Mouse (Mus musculus) regulatory T cell (primary cell): Measurements from ENCODE around the gene Prkar1a.
"Not testable (repeated sequence)": the region's sequence is repeated elsewhere in the genome, so short reads cannot be mapped to it uniquely, and the experiment has no call there.

Experiments
- in situ Hi-C: fragments of 300-600 bp; cut with MboI, MseI; formaldehyde crosslinking; loops from one replicate; pipeline ENCODE4 v1.15.1; 2025; ENCODE audit warnings: high pct_unique_total_duplicates

Prkar1a gene

DNA sequence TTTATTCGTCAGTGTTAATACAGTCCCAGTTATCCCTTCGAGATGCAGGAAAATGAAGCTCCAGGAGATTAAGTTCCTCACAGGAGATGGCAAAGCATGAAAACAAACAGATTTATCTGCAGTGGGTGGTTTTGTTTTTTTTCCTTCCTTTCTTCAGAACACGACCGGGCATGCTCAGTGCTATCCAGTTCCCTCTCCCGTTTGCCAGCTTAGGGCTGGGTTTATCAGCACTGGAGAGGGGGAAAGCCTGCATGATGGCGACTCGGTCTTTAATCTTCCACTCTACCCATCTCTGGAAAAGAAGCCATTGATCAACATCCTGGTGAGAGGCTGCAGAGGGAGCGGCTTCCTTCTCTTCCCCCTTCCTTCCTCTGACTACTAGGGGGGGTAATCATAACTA lies at the start of gene Prkar1a:
Gene Prkar1a, plus strand, starts transcription at position 200 of the 400 bp plus-strand sequence.
- in situ Hi-C loops, result no loop called here

DNA sequence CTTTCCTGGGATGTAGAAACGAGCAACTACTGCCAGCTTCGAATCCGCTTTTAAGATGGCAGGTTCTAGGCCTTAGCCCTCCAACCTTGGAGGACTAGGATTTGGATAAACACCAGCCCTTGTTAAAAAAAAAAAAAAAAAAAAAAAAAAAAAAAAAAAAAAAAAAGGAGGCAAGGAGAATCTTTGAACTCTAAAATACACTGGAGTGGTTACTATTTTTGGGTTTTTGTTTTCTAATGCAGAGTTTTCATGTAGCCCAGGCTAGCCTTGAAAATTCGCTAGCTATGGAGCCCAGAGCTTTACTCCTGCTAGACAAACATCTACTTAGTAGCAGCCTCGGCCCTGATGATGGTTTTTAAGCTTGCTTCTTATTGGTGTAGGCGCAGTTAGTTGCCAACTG lies 41.6 kb upstream of the Prkar1a start:
- in situ Hi-C loops, result no loop called here

DNA sequence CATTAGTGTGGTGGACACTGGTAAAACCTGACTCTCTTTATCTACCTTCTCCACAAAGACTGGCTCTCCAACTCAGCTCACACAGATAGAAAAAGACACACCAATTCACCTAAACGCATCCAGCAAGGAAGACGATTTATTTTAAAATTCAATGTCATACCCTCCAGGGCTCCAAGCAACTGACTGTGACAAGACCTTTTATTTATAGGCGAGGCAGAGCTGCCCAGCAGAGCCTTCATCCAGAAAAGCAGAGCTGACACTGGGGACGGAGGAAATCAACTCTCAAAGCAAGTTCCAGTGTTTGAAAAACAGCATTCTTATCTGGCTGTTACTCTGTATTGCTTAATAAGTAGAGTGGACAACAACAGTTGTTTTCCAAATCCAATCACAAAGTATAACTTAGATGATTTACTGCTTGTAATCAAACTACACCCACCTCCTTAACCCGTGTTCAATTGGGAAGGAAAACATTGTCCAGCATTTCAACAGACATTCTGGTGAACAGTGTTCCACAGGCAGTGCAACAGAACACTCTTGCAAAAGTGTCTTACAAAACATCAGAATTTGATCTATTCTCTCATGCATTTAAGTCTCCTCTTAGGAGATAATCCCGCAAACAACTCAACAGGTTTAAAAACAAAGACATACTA lies 40.1 kb upstream of the Prkar1a start:
- in situ Hi-C loops, result no loop called here

- in situ Hi-C loops, result no loop called here
Observed at GRCm38 (mm10) chr11:109610046-109610794, 39.0 kb upstream of the Prkar1a start.

DNA sequence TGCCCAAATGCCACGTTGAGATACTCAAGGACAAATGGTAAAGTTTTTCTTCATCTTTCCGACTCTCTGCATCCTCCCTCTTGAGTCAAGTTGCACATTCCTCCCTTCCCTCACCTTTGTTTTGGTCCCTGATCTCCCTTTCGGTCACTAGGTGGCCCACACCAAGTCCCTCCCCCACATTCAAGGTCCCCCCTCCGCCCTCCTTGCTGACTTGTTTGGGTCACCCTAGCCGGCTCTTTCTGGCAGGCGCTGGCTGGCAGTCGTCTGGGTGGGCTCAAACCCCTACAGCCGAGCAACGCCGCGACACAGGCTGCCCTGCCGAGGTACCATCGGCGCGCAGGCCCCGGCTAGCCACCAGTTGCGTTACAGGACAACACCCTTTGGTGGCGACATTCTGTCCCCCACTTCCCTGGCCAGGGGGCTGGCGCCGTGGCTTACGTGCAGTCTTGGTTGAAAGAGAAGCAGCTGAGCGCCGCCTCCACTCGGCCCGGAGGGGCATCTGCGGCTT lies 38.4 kb upstream of the Prkar1a start:
- in situ Hi-C loops, result no loop called here

DNA sequence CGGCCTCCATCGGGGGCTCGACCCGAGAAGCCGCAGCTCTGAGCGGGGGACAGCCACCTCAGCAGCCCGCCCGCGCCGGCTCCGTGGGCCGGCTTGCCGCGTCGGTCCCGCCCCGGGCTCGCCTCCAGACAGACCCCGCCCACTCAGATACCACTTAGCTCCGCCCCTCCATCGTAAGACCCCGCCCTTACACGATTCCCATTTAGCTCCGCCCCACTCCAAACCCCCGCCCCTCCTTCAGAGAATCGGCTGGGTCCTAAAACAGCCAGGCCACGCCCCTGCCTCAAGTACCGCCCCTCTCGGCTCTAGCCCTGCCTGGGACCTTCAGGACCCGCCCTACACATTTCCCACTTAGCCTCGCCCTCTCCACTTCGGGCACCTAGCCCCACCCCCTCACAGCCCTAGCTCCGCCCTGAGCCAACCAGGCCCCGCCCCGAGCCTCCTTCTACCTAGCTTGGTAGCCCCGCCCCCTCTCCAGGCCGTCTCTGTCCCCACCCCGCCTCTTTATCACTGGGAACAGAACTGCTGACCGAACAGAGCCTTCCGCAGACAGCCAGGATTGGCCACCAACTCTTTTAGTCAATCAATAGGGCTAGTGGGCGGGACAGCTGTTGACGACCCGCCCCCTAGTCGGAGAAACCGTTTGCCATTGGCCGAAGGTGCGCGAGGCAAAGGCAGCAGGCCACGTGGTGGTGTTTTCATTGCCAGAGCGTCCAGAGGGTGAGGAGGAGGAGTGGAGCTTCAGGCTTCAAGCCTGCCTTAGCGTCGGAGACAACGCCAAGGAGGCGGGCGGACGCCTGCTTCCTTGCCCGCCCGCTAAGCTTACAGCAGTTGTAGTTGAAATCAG lies 37.7 kb upstream of the Prkar1a start, which contains the start of gene Wipi1:
Gene Wipi1, minus strand, starts transcription at position 665 of the 847 bp plus-strand sequence.
- in situ Hi-C loops, result no loop called here

- in situ Hi-C loops, result no loop called here
Observed at GRCm38 (mm10) chr11:109612871-109613529, 36.2 kb upstream of the Prkar1a start.

DNA sequence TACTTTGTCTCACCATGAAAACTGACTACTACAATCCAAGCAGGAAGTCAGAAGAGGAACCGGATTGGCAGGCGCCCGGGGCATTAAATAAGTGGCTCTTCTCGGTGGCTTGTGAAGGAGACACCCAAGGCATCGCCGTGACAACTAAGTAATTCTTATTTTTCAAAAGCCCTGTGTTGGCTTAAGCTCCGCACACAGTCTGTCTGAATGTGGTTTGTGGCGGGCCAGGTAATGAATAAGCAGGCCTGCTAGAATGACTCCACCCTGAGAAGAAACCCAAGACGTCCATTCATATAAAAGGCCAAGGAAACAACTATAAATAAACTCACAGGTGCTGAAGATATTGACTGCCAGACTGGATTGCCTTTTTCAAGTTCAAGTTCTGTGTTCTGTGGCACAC lies 33.9 kb upstream of the Prkar1a start:
- in situ Hi-C loops, result no loop called here

- in situ Hi-C loops, result no loop called here
Observed at GRCm38 (mm10) chr11:109616352-109616751, 32.9 kb upstream of the Prkar1a start.

DNA sequence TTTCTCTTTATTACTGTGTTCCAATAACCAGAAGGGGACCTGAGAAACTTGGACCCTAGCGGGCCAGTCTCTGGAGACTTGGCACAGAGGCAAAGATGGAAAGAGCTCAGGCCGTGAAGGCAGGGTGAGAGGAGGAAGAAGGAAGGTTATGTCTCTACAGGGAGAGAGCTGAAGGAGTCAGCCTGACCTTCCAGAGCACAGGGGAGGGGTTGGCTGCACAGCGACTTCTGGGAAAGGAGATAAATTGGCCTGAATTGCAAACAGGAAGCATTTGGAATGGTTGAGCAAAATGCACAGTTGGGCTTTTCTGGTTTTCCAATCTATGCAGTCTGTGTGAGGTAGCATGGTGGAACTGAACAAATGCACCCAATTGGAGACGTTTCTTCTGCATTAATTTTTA lies 32.4 kb upstream of the Prkar1a start:
- in situ Hi-C loops, result no loop called here

GRCm38 (mm10) chr11:109619055-109619454 lies 30.1 kb upstream of the Prkar1a start:
- in situ Hi-C loops, result not testable (repeated sequence)

DNA sequence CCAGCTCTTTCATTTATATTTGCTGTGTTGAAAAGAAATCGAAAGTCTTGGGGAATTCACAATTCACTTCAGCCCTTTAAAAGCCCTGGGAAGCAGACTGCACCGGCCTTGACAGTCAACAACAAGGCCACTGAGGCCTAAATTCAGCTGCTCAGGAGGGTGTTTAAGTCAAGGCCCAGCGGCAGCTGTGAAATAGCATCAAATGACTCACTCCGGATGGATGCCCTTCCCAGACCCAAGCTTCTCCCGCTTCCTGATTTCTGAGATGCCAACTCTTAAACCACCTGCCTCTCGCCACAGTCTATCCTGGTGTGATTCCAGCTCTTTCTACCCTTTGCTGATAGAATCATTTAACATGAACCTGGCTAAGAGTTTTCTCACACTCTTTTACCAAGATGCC lies 28.8 kb upstream of the Prkar1a start:
- in situ Hi-C loops, result loop anchor here (10.0 kb wide), 1 partner anchor 244 kb away; no protein-coding TSS in a partner anchor

GRCm38 (mm10) chr11:109621183-109621582 lies 28.0 kb upstream of the Prkar1a start:
- in situ Hi-C loops, result loop anchor here (10.0 kb wide), 1 partner anchor 244 kb away; no protein-coding TSS in a partner anchor

- in situ Hi-C loops, result loop anchor here (10.0 kb wide), 1 partner anchor 242 kb away; no protein-coding TSS in a partner anchor
Observed at GRCm38 (mm10) chr11:109622518-109623037, 26.6 kb upstream of the Prkar1a start.

GRCm38 (mm10) chr11:109623238-109623637 lies 26.0 kb upstream of the Prkar1a start:
- in situ Hi-C loops, result loop anchor here (10.0 kb wide), 1 partner anchor 242 kb away; no protein-coding TSS in a partner anchor

DNA sequence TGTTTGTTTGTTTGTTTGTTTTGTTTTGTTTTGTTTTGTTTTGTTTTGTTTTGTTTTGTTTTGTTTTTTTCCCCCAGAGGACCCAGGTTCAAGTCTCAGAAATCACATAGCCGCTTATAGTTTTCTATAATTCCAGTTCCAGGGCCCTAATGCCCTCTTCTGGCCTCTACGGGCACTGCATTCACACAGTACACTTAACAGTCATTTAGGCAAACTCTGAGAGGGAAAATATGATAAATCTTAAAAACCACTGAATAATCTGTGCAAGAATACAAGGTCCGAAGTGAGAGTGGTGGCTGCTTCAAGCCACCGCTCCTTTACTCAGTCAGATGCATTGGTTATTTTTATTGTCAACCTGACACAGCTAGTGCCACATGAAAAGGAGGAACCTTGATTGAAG lies 21.6 kb upstream of the Prkar1a start:
- in situ Hi-C loops, result loop anchor here (10.0 kb wide), 1 partner anchor 237 kb away; no protein-coding TSS in a partner anchor

DNA sequence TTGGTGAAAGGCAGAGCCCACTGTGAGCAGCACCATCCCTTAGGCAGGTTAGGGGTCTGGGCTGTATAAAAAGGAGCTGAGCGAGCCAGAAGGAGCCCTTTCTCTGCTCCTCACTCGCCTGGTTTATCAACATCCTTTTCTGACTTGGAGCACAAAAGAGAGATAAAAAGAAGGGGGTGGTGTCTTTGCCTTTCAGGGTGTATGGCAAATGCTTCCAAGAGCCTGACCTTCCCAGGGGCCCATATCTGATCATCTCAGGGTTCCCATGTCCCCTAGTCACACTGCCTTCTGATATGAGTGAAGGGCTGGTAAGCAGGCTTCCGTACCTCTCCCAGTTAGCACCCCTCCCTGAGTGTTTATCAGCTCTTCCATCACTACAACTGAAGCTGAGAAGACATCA lies 21.1 kb upstream of the Prkar1a start:
- in situ Hi-C loops, result loop anchor here (10.0 kb wide), 1 partner anchor 237 kb away; no protein-coding TSS in a partner anchor

DNA sequence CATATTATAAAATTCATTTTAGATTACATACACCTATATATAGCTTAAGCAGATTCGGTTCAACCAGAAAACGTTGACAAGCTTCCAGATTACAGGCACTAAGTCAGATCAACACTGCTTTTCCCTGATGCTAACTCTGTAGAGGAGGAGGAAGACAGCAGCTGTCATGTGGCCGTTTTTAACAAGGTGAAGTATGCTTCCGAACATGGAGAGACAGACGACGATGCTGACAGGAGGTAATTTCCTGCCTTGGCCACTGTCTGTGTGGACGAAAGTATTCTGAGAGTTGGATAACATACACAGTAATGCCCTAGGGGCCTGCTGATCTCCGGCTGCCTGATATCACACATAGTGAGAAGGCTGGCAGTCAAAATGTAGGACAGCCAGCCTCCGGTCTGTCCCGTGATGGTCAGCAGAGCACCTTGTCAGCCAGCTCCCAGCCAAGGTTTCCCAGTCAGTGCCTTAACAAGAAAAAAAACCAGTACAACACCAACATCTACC lies 20.1 kb upstream of the Prkar1a start:
- in situ Hi-C loops, result loop anchor here (10.0 kb wide), 1 partner anchor 236 kb away; no protein-coding TSS in a partner anchor

- in situ Hi-C loops, result no loop called here
Observed at GRCm38 (mm10) chr11:109634928-109635327, 14.3 kb upstream of the Prkar1a start.

GRCm38 (mm10) chr11:109635871-109636395 lies 13.3 kb upstream of the Prkar1a start:
- in situ Hi-C loops, result no loop called here
